Mouse (Mus musculus): ENCODE measurements at regions not wholly inside any gene's neighbourhood (a gene's known extent, or its start where the extent isn't known, plus 50 kb on each side); places are given as distances from the start of the nearest gene placed in this dataset.

DNA sequence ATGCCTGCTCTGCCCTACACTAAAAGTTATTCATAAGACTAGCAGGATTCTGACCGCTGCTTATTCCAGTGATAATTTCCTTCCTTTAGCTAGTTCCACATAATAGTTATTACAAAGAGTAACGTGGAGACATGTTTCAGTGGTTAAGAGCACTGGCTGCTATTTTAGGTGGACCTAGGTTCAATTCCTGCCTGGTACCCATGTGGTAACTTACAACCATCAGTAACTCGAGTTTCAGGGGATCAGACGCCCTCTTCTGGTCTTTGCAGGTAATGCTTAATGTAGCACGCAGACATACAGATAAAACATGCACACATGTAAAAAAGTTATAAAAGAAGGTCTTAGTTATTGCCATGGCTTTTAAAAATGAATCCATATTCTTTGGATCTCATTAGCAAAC, 125.0 kb downstream of the Fam174b start:
- Histone ChIP-seq H3K27ac (ENCODE audit: control insufficient read depth, insufficient read depth, low read length) (no peak overlapping the region), H3K27me3 (ENCODE audit: control insufficient read depth, insufficient read depth, low read length) (no peaks in the 10 kb centered on the region), H3K36me3 (ENCODE audit: control insufficient read depth, insufficient read depth, low read length) (no peaks in the 10 kb centered on the region), H3K4me1 (replicated peaks; ENCODE audit: control insufficient read depth, insufficient read depth, low read length) (no peaks in the 10 kb centered on the region), H3K4me3 (ENCODE audit: control insufficient read depth, insufficient read depth, low read length) (no peak overlapping the region)
- no peak for DNase-seq
- TF ChIP-seq POLR2A (IDR thresholded peaks at IDR 0.05; ENCODE audit: control insufficient read depth, extremely low read depth, insufficient read depth, low read length, poor library complexity) (no peak), CTCF (IDR thresholded peaks at IDR 0.05; ENCODE audit: borderline replicate concordance, control insufficient read depth, extremely low read depth, insufficient read depth, low read length, poor library complexity) (no peak)
- WGBS, result 70% methylated on average over 5 of the region's 5 CpGs

DNA sequence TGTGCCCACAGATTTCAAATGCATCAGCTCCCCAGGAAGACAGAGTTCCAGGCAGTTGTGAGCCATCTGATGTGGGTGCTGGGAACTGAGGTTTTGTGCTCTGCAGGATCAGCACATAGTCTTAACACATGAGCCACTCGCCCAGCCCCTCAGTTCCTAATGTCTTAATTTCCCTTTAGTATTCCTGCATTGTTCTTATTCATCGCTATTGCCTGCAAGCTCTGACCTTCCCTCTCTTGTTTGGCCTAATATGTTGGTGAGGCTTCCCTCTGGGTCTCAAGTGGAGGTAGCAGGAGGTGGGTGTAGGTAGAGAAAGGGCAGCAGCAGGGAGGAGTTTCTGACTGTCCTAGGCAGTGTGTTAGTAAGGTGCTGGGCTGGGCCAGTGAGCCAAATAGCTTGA, 132.1 kb downstream of the Fam174b start:
- Histone ChIP-seq H3K4me1 (replicated peaks; ENCODE audit: control insufficient read depth, insufficient read depth, low read length) (no peaks in the 10 kb centered on the region), H3K27me3 (ENCODE audit: control insufficient read depth, insufficient read depth, low read length) (no peaks in the 10 kb centered on the region), H3K27ac (ENCODE audit: control insufficient read depth, insufficient read depth, low read length) (no peak overlapping the region), H3K36me3 (ENCODE audit: control insufficient read depth, insufficient read depth, low read length) (no peaks in the 10 kb centered on the region), H3K4me3 (ENCODE audit: control insufficient read depth, insufficient read depth, low read length) (no peak overlapping the region)
- TF ChIP-seq POLR2A (IDR thresholded peaks at IDR 0.05; ENCODE audit: control insufficient read depth, extremely low read depth, insufficient read depth, low read length, poor library complexity) (no peak), CTCF (IDR thresholded peaks at IDR 0.05; ENCODE audit: borderline replicate concordance, control insufficient read depth, extremely low read depth, insufficient read depth, low read length, poor library complexity) (no peak)
- 89% methylated on average over 2 of the region's 2 CpGs for WGBS
- DNase-seq, result no peak

DNA sequence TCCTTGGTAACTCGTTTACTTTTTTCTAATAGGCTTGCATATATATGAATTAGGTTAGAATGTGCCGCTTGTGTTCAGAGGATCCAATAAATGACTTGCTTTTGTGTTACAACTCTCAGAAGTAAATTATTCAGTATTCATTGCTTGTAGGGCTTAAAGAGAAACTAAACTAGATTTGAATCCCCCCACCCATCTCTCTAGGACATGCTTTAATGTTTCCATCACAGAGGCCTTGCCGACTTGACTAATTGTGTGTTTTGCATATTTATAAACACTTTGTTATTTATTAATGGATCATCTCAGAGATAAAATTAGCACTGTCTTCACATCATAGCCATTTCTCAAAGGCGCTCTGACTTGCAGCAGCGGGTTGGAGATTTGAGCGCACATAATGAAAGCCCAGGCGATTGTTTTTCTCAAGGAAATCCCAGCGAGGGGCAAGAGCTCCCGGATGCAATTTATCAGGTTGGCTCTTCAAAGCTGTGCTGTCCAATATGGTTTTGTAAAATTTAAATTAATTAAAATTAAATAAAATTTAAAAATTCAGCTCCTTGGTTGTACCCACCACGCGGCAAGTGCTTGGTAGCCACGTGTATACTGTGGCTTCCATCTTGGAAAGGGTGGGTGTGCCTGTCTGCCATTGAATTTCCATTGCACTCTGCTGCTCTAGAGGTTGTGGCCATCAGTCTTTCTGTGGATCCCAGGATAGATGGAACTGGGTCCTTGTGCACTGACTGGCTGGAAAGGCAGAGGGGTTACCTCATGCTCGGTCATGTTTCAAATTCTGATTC, 132.0 kb downstream of the St8sia2 start:
- H3K27me3 ChIP-seq (ENCODE audit: control insufficient read depth, insufficient read depth, low read length), result no peaks in the 10 kb centered on the region
- H3K4me1 ChIP-seq (replicated peaks; ENCODE audit: control insufficient read depth, insufficient read depth, low read length), result no peaks in the 10 kb centered on the region
- WGBS, result 96% methylated on average over 13 of the region's 13 CpGs
- TF ChIP-seq CTCF (IDR thresholded peaks at IDR 0.05; ENCODE audit: borderline replicate concordance, control insufficient read depth, extremely low read depth, insufficient read depth, low read length, poor library complexity) (no peak), POLR2A (IDR thresholded peaks at IDR 0.05; ENCODE audit: control insufficient read depth, extremely low read depth, insufficient read depth, low read length, poor library complexity) (no peak)
- DNase-seq, result no peak
- H3K27ac ChIP-seq (ENCODE audit: control insufficient read depth, insufficient read depth, low read length), result no peak overlapping the region
- no peak overlapping the region for H3K4me3 ChIP-seq (ENCODE audit: control insufficient read depth, insufficient read depth, low read length)
- H3K36me3 ChIP-seq (ENCODE audit: control insufficient read depth, insufficient read depth, low read length), result no peaks in the 10 kb centered on the region

DNA sequence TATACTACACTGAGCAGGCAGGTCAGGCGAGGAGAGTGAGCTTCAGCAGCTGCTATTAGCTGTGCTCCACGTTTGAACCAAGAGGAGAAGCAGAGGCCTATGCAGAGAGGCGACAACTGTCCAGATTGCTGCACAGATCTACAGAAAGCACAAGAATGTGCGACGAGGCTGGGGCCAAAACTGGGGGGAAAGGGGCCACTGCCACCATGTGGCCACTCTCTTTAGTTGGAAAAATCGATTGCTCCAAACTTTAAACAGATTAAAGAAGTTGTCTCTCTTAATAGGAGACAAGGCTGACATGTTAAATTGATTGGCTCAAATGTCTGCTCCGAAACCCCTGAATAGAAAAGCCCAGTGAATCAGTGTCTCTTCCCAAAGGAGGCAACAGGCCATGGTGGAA, 127.3 kb downstream of the St8sia2 start:
- no peaks in the 10 kb centered on the region for H3K27me3 ChIP-seq (ENCODE audit: control insufficient read depth, insufficient read depth, low read length)
- no peaks in the 10 kb centered on the region for H3K36me3 ChIP-seq (ENCODE audit: control insufficient read depth, insufficient read depth, low read length)
- WGBS, result 63% methylated on average over 7 of the region's 7 CpGs
- H3K27ac ChIP-seq (ENCODE audit: control insufficient read depth, insufficient read depth, low read length), result no peak overlapping the region
- H3K4me1 ChIP-seq (replicated peaks; ENCODE audit: control insufficient read depth, insufficient read depth, low read length), result no peaks in the 10 kb centered on the region
- TF ChIP-seq CTCF (IDR thresholded peaks at IDR 0.05; ENCODE audit: borderline replicate concordance, control insufficient read depth, extremely low read depth, insufficient read depth, low read length, poor library complexity) (no peak), POLR2A (IDR thresholded peaks at IDR 0.05; ENCODE audit: control insufficient read depth, extremely low read depth, insufficient read depth, low read length, poor library complexity) (no peak)
- H3K4me3 ChIP-seq (ENCODE audit: control insufficient read depth, insufficient read depth, low read length), result no peak overlapping the region
- DNase-seq, result no peak
